Mouse (Mus musculus): ENCODE measurements around the gene Ugt1a5.

DNA sequence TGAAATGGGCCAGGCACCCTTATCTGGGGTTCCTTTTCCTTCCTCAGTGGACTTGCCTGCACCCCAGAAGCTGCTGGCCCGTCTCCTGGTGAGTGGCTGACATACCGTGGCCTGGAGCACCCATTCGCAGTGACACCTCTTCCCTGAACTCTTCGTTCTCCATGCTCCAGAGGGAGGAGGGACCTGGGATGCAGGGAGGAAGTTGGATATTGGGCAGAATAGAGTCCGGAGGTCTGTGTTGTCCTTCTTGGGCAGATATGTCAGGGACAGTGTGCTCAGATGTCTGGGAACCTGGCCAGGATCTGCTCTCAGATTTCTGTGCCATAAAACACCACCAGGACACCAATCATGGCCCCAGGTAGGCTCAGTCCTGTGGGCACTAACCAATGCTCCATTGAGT is 74.3 kb downstream of the Ugt1a5 start:
- TF ChIP-seq GATA1 (IDR thresholded peaks at IDR 0.05; ENCODE audit: borderline replicate concordance, low read length), result no peak
- TF ChIP-seq FLI1 (IDR thresholded peaks at IDR 0.05; ENCODE audit: low read length), result no peak

All from megakaryocyte, embryonic 14.5 days (primary cell).